Mouse (Mus musculus) ZHBTc4 (cell line): Measurements from ENCODE around the gene Gm9817.

ENCODE experiments used
- DNase-seq: peaks from one replicate; pipeline ENCODE4 v3.0.0-alpha.2; 2011; ENCODE audit warnings: low read depth, low spot score

Gm9817 gene

GRCm38 (mm10) chr13:45078392-45078791 is at the start of gene Gm9817:
Gm9817 (plus strand) TSS chr13:45078692.
- peak; percentile 25 for DNase-seq

GRCm38 (mm10) chr13:45029791-45030190 is 48.7 kb upstream of the Gm9817 start:
- no peak for DNase-seq

GRCm38 (mm10) chr13:45030830-45031229 is 47.7 kb upstream of the Gm9817 start:
- DNase-seq, result peak; percentile 95

- DNase-seq, result no peak
Observed at GRCm38 (mm10) chr13:45031314-45031713, 47.2 kb upstream of the Gm9817 start.

- no peak for DNase-seq
Observed at GRCm38 (mm10) chr13:45031748-45032147, 46.7 kb upstream of the Gm9817 start.

- DNase-seq, result no peak
Observed at GRCm38 (mm10) chr13:45032484-45032883, 46.0 kb upstream of the Gm9817 start.

- DNase-seq, result no peak
Observed at GRCm38 (mm10) chr13:45033360-45033759, 45.1 kb upstream of the Gm9817 start.

GRCm38 (mm10) chr13:45034759-45035158 is 43.7 kb upstream of the Gm9817 start:
- no peak for DNase-seq

- DNase-seq, result no peak
Observed at GRCm38 (mm10) chr13:45036417-45036816, 42.1 kb upstream of the Gm9817 start.

GRCm38 (mm10) chr13:45040195-45040594 is 38.3 kb upstream of the Gm9817 start:
- DNase-seq, result no peak

GRCm38 (mm10) chr13:45040741-45041140 is 37.8 kb upstream of the Gm9817 start:
- no peak for DNase-seq

GRCm38 (mm10) chr13:45043466-45043865 is 35.0 kb upstream of the Gm9817 start:
- no peak for DNase-seq

- DNase-seq, result no peak
Observed at GRCm38 (mm10) chr13:45049261-45050020, 29.1 kb upstream of the Gm9817 start.

GRCm38 (mm10) chr13:45052805-45053204 is 25.7 kb upstream of the Gm9817 start:
- no peak for DNase-seq

GRCm38 (mm10) chr13:45053843-45054242 is 24.6 kb upstream of the Gm9817 start:
- no peak for DNase-seq

- no peak for DNase-seq
Observed at GRCm38 (mm10) chr13:45059206-45059605, 19.3 kb upstream of the Gm9817 start.

GRCm38 (mm10) chr13:45063146-45063545 is 15.3 kb upstream of the Gm9817 start:
- no peak for DNase-seq

- DNase-seq, result no peak
Observed at GRCm38 (mm10) chr13:45064951-45065350, 13.5 kb upstream of the Gm9817 start.

GRCm38 (mm10) chr13:45070366-45070765 is 8.1 kb upstream of the Gm9817 start:
- no peak for DNase-seq

- no peak for DNase-seq
Observed at GRCm38 (mm10) chr13:45075012-45075411, 3.5 kb upstream of the Gm9817 start.

GRCm38 (mm10) chr13:45075715-45076114 is 2.8 kb upstream of the Gm9817 start:
- no peak for DNase-seq

GRCm38 (mm10) chr13:45080771-45081170 is 2.3 kb downstream of the Gm9817 start:
- no peak for DNase-seq

GRCm38 (mm10) chr13:45083696-45084095 is 5.2 kb downstream of the Gm9817 start:
- no peak for DNase-seq

- no peak for DNase-seq
Observed at GRCm38 (mm10) chr13:45088796-45089221, 10.3 kb downstream of the Gm9817 start.
